Mouse (Mus musculus): ENCODE measurements around the gene Tcp1. TPM values are rescaled to one million over a fixed set of nuclear protein-coding genes. Genes with fewer than 3 reads are reported as not detected.

Gene Tcp1
- polyA plus RNA-seq, 2 experiments from 2014 or later = 221 to 225 TPM

Other genes with a start within 250 kb of the Tcp1 start
- not detected for gene Slc22a1, start 239.9 kb upstream of the Tcp1 start, polyA plus RNA-seq (2017; shearing (Covaris generic))
- 10 to 100 TPM; 45.2 to 46.1 TPM for gene Igf2r, start 146.0 kb upstream of the Tcp1 start, polyA plus RNA-seq (2017; shearing (Covaris generic))
- under 1 TPM in 1 of 2 experiments, not detected in 1; 0.62 TPM for gene Mas1, start 47.6 kb upstream of the Tcp1 start, polyA plus RNA-seq (2017; shearing (Covaris generic))
- gene Mrgprh, start 39.7 kb upstream of the Tcp1 start, polyA plus RNA-seq (2017; shearing (Covaris generic)) = not detected
- gene Pnldc1, start 5.5 kb upstream of the Tcp1 start, polyA plus RNA-seq (2017; shearing (Covaris generic)) = 1 to 10 TPM in 1 of 2 experiments, under 1 TPM in 1; 0.55 to 1.3 TPM
- gene Mrpl18, start 644 bp downstream of the Tcp1 start, polyA plus RNA-seq (2017; shearing (Covaris generic)) = 100 to 1,000 TPM; 187 to 190 TPM
- gene Acat3, start 24.9 kb downstream of the Tcp1 start, polyA plus RNA-seq (2017; shearing (Covaris generic)) = under 1 TPM in 1 of 2 experiments, not detected in 1; 0.52 TPM
- 10 to 100 TPM; 53.6 to 68.3 TPM for gene Acat2, start 45.0 kb downstream of the Tcp1 start, polyA plus RNA-seq (2017; shearing (Covaris generic))
- gene Wtap, start 78.5 kb downstream of the Tcp1 start, polyA plus RNA-seq (2017; shearing (Covaris generic)) = 100 to 1,000 TPM in 1 of 2 experiments, 10 to 100 TPM in 1; 97.3 to 149 TPM
- 10 to 100 TPM; 50.5 to 67.6 TPM for gene Sod2, start 91.1 kb downstream of the Tcp1 start, polyA plus RNA-seq (2017; shearing (Covaris generic))
- not detected for gene Gpr31b, start 136.6 kb downstream of the Tcp1 start, polyA plus RNA-seq (2017; shearing (Covaris generic))
- gene Tcp10b, start 145.4 kb downstream of the Tcp1 start, polyA plus RNA-seq (2017; shearing (Covaris generic)) = not detected
- gene Unc93a, start 216.1 kb downstream of the Tcp1 start, polyA plus RNA-seq (2017; shearing (Covaris generic)) = not detected

Data from CD4-positive, CD25-positive, alpha-beta regulatory T cell, adult 4 months (primary cell).